Mouse (Mus musculus): ENCODE data around the gene Gpr137c. TPM values are rescaled to one million over a fixed set of nuclear protein-coding genes. Genes with fewer than 3 reads are reported as not detected.
A peak's percentile ranks its signal among the peaks of the same experiment; 100 is the strongest.

Gpr137c gene
- 0.72 and 0.90 TPM in 2 replicates for polyA plus RNA-seq (2015; fragmentation: Nextera tagmentation; extraction: Ambion mirVana)

DNA sequence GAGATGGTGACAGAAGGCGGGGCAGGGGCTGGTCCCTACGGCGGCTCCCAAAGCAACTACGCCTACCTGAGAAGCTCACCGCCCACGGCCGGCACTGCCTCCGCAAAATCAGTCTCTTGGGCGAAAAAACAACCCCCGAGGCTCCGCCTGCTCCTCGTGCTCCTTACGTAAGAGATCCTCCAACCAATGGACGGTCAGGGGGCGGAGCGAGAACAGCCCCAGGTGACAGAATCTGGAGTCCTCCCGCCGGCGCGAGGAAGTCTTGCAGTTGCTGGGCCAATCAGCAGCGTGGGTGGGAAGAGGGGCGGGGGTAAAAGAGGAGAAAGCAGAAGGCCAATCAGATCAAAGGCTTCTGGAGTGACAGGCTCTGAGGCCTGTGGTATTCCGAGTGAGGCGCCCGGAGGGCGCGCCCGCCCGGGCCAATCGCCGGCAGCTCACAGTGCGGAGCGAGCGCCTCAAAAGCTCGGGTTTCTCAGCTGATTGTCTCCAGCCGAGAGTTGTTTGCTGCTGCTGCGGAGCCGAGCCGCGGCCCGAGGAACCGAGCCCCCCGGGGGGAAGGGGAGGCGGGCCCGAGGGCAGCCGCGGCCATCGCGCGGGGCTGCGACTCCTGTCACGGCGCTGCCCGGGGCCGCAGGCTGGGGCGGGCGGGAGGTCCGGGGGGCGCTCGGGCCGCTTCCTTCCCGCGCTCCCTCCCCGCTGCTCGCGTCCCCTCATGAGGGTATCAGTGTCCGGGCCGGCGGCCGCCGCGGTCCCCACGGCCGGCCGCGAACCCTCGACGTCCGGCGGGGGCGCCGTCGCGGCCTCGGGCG is at the start of gene Gpr137c:
Gpr137c (plus strand) TSS at position 437 of the 809 bp plus-strand sequence.
- DNase-seq (ENCODE audit: low spot score): peak; percentile 100

DNA sequence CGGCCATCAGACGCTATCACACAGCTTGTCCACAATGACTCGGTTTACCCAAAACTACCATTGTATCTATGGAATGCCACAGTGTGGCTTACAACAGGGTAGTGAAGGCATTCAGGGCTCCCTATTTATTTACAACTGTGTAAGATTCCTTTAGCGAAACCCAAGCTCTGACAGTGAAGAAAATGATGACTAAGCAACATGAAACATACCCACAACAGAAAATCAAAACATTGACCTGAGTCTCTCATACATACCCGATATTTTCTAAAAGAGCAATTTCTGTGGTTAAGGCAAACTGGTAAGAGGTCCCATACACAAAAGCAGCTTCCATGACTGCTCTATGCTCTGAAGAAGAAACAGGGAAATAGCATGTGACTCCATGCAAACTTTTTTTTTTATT is 47.3 kb upstream of the Gpr137c start:
- DNase-seq (ENCODE audit: low spot score): no peak

DNA sequence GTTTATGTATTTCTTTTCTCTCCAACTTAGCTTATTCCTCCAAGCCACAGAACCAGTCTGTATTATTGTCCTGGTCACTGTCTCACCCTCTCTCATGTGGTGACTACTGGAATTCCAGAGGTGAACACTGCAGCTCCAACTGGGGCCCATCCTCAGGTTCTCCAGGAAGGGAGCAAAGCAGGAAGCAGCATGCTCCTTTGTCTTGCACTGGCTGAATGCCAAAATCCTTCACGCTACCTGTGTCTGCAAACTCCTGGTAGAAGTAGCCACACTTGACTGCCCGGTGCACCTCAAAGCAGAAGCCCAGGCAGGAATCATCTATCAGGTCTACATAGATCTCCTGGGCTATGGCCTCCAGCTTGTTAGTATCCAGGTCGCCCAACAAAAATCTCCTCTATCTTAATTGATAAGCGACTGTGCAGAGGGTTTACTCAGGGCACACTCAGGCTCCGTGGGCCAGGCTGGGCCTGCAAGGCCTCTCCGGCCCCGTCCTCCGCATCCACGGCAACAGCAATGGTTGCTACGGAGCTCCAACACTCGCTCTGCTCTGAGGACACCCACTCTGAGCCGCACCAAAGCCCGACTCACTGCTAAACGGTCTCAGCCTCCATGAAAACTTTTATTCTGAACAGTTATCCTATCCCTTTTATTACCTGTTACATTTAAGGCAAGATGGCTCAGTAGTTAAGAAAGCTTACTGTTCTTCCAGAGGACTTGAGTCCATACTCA is 44.3 kb upstream of the Gpr137c start:
- DNase-seq (ENCODE audit: low spot score): no peak

DNA sequence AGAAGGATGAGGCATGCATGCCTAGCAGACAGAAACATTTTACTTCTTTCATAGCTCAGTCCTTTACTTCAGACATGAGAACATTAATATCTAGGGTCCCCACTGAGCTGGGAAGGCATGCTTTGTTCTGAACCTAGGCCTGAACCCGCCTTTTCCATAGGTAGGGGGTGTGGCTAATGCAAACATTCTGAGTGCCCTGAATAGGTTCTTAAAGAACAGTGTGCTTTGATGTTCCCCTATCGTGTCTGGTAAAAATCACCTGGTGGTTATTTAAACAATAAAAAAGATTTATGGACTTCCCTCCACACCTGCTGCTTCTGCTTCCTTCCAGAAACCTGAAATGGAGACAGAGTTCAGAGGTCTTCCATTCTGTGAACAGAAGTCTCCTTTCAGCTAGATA is 40.3 kb upstream of the Gpr137c start:
- DNase-seq (ENCODE audit: low spot score): no peak

DNA sequence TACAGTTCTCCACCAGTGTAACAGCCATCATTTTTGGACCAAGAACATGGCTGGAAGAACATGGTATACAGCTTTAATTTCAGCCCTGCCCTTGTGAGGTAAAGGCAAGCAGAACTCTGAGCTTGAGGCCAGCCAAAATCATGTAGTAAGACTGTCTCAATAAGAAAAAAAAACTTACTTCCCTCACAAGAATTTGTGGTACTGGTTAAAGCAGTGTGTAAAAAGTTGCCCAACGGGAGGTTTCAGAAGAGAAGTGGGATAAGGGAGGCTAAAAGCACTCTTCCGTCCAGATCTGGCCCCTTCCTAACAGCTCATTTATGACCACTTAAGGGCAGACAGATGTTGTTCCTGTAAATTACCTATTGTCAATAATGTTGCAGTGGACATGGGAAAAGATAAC is 39.9 kb upstream of the Gpr137c start:
- DNase-seq (ENCODE audit: low spot score): no peak

DNA sequence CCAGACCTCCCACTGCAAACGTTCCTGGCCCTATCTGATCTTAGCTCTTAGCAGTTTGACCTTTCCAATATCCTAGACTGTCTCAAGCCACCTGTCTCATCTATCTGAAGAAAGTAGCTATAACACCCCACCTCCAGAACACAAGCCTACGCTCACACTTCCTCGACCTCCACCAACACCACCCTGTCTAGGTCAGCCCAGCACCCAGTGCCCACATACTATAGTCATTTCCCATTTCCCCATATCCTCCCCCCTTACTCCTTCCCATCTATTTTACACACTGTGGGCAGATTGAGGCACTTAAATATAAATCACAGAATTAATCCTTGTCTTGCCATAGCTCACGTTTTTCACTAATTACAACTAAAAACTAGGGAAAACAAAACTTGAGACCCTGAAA is 37.9 kb upstream of the Gpr137c start:
- no peak for DNase-seq (ENCODE audit: low spot score)

GRCm38 (mm10) chr14:45190999-45191398 is 28.5 kb upstream of the Gpr137c start:
- DNase-seq (ENCODE audit: low spot score): no peak

- DNase-seq (ENCODE audit: low spot score): no peak
Measured at GRCm38 (mm10) chr14:45200607-45201006, 18.9 kb upstream of the Gpr137c start.

- no peak for DNase-seq (ENCODE audit: low spot score)
Measured at GRCm38 (mm10) chr14:45210683-45211082, 8.8 kb upstream of the Gpr137c start.

- DNase-seq (ENCODE audit: low spot score): no peak
Measured at GRCm38 (mm10) chr14:45211431-45211830, 8.1 kb upstream of the Gpr137c start.

- no peak for DNase-seq (ENCODE audit: low spot score)
Measured at GRCm38 (mm10) chr14:45216711-45217340, 2.7 kb upstream of the Gpr137c start.

DNA sequence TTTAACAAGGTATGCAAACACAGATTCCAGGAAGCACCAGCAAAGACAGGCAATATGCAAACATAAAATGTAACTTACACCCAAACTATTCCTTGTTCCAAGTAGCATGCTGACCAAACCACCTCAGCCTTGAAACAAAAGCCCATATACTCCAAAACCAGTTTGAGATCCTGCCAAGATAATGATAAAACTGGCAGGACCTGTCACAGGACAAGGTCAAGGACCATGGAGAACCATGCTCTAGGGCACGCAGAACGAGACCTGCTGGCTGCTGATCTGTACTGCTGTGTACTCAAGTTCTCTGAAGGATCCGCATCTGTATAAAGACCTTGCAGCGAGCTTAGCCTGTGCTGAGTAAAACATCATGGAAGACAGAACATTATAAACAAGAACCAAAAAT is 1.8 kb upstream of the Gpr137c start:
- DNase-seq (ENCODE audit: low spot score): no peak

DNA sequence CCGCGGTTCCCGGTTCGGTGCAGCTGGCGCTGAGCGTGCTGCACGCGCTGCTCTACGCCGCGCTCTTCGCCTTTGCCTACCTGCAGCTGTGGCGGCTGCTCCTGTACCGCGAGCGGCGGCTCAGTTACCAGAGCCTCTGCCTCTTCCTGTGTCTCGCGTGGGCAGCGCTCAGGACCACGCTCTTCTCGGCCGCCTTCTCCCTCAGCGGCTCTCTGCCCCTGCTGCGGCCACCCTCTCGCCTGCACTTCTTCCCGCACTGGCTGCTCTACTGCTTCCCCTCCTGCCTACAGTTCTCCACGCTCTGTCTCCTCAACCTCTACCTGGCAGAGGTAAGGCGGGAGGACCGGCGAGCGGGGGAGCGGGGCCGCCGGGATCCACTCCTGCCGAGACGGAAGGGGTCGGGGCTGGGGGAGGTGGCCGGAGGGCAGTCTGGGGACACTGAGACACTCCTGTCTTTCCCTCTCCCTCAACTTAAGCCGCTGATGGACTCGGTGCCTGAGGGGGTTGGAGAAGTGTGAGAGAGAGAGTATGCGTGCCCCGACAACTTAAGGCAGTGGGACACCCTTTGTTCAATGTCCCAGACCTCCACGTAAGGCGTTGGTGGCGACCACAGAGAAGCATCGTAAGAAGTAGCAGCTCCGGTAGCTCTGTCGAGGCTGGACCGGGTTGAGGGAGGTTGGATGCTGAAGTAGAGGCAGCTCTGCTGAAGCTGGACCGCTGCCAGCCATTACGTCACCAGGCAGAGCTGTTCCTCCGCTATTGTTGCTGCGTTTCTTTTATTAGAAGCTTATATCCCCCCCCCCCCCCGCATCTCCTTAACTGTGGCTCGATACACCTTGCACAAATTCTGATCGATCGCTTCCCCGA is 806 bp downstream of the Gpr137c start, which contains the start of gene Txndc16:
Txndc16 (minus strand) TSS at position 239 of the 867 bp plus-strand sequence.
- DNase-seq (ENCODE audit: low spot score): peak; percentile 71

DNA sequence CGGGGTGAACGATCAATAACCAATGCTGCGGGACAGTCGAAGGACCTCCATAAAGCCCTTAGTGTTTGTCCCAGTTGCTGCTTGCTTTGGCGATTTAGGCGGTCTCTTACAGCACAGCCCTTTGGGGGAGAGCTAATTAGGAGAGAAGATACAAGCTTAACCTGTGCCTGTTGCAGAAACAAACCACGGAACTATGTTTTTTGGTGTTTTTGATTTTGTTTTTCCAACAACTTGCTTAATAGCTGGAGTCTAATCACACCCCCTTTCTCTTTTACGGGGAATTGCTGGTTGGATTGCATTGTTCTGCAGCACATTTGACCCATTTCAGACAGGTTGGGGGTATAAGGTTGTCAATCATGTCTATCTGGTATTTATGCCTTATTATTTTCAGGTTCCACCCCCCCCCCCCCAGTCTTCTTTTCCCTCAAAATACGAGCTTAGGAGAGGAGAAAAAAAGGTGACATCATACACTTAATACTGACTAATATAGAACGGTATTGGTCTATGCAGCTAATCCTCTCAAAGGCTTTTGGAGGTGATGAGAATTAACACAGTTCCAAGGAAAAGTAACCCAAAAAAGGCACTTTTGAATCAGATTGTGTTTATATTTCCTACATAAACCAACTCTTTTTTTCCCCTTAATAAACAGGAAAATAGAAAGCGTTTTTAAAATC is 1.6 kb downstream of the Gpr137c start:
- DNase-seq (ENCODE audit: low spot score): no peak

- DNase-seq (ENCODE audit: low spot score): no peak
Measured at GRCm38 (mm10) chr14:45239042-45239441, 19.5 kb downstream of the Gpr137c start.

DNA sequence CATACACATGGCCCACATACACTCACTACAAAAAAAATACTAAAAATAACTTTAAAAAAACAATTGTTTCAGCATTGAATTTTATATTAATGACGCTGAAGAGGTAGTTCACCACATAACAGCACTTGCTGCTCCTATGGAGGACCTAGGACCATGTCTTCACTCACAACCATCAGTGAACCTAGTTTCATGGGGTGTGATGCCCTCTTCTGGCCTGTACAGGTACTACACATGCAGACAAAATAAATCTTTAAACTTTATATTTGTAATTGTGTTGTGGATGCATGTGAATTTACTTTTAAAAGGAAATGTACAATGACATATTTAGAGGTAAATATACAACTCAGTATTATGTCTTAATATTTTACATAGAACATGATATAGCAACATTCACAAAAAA is 22.1 kb downstream of the Gpr137c start:
- DNase-seq (ENCODE audit: low spot score): peak; percentile 15

DNA sequence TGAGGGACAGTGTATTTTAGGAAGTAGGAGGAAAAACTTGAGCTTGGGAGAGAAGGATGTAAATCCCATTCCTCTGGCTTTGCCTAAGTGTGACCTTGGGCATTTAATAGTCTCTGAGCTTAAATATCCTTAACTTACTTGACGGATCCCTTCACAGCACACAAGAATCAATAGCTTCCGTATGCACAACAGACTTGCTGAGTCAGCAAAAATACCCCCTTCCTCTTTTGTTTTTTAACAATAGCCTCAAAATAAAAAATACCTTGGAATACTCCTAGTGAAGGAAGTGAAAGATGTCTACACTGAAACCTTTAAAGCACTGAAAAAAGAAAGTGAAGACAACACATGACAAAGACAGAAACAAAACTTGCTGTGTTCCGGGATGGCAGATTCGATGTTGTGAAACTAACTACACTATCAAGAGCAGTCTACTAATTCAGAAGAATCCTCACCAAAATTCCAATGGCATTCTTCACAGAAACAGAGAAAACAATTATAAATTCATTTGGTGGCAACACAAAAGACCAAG is 32.1 kb downstream of the Gpr137c start:
- DNase-seq (ENCODE audit: low spot score): no peak

DNA sequence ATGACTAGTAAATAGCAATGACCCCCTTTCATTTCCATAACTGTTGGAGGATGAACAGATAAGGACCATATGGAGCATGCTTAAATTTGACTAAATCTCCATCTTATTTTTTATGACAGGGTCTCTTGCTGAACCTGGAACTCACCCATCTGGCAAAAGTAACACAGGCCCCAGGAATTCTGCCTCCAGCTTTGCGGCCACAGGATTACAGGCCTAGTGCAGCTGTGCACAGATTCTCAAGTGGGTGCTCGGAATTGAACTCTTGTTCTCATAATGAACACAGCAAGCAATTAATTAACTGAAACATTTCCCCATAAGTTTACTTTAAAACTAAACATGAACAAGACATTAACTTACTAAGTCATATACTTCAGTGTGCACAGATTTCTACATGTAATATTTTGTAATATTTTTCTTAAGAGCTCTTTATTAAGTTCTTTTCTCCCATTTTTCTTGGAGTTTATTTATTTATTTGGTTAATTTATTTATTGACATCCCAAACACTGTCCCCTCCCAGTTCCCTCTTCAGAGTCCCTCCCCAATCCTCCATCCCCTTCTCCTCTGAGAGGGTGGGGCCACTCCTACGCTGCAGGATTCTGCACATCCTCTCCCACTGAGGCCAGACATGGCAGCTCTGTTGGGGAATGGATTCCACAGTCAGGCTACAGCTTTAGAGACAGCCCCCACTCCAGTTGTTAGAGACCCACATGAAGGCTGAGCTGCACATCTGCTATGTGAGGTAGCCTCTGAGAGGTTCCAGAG is 44.5 kb downstream of the Gpr137c start:
- DNase-seq (ENCODE audit: low spot score): no peak

- no peak for DNase-seq (ENCODE audit: low spot score)
Measured at GRCm38 (mm10) chr14:45275816-45276215, 56.3 kb downstream of the Gpr137c start.

All from thymus, postnatal 0 days (tissue).